Mouse (Mus musculus) bone marrow, adult 2 months (tissue): ENCODE data around the gene Zim1.

Experiments used
- CTCF ChIP-seq: fragments of 200-500 bp; IDR thresholded peaks from 2 replicates; pipeline ENCODE4 v1.5.1; 2011; ENCODE audit warnings: low read length, control low read depth; ENCODE audit not compliant: control insufficient read depth, insufficient read depth
- POLR2A ChIP-seq: fragments of 200-500 bp; IDR thresholded peaks from 2 replicates; pipeline ENCODE4 v1.6.1; 2011; ENCODE audit warnings: low read depth, mild to moderate bottlenecking, control low read depth, low read length, borderline replicate concordance; ENCODE audit not compliant: control insufficient read depth

DNA sequence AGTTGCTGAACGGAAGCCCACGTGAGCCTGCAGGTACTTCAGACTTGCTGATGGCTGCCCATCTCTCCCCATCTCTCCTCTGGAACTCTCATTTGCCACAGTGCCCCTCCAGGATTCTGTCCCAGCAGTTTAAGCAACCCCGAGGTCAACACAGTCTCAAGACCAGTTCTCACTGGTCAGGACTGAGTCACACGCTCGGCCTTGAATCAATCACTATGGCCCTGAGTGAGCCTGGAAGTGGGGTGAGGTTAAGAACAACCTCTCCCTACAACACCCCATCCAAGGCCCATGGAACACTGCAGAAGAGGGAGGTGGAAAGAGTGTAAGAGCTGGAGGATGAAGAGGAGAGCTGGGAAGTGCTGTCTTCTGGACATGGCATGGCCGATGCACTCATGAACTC lies 10.7 kb downstream of the Zim1 start:
- no peak for TF ChIP-seq CTCF
- TF ChIP-seq POLR2A = no peak
